Mouse (Mus musculus) liver, postnatal 0 days (tissue): ENCODE measurements around the gene Dnajb14. TPM values are rescaled to one million over a fixed set of nuclear protein-coding genes. Genes with fewer than 3 reads are reported as not detected.
A peak's percentile ranks its signal among the peaks of the same experiment; 100 is the strongest.

Experiments used
- ATAC-seq: fragments of 200-750 bp; cut with Nextera tagmentation; 2 replicates; pipeline ENCODE4 v1.8.0; 2017; ENCODE audit warnings: mild to moderate bottlenecking, moderate library complexity
- DNase-seq: peaks from one replicate; pipeline ENCODE4 v3.0.0-alpha.2; 2016
- H3K27ac ChIP-seq: fragments of 300-500 bp; sonication (generic); 2 replicates; pipeline ENCODE4 v1.5.1; 2014; ENCODE audit warnings: antibody characterized with exemption, moderate library complexity, mild to moderate bottlenecking, low read depth
- H3K27me3 ChIP-seq: fragments of 300-500 bp; sonication (generic); 2 replicates; pipeline ENCODE4 v1.6.1; 2014; ENCODE audit warnings: low read length, control low read depth, mixed read lengths; ENCODE audit not compliant: insufficient read depth
- H3K36me3 ChIP-seq: fragments of 300-500 bp; sonication (generic); replicated peaks from 2 replicates; pipeline ENCODE4 v1.6.1; 2014; ENCODE audit warnings: mild to moderate bottlenecking, control low read depth, low read length, moderate library complexity, mixed read lengths; ENCODE audit not compliant: insufficient read depth
- H3K4me1 ChIP-seq: fragments of 300-500 bp; sonication (generic); 2 replicates; pipeline ENCODE4 v1.6.1; 2014; ENCODE audit warnings: antibody characterized with exemption, mild to moderate bottlenecking, control low read depth; ENCODE audit not compliant: insufficient read depth
- H3K4me2 ChIP-seq: fragments of 300-500 bp; sonication (generic); 2 replicates; pipeline ENCODE4 v1.6.1; 2014; ENCODE audit warnings: low read depth, mild to moderate bottlenecking, low read length, moderate library complexity, mixed read lengths
- H3K4me3 ChIP-seq: fragments of 300-500 bp; sonication (generic); 2 replicates; pipeline ENCODE4 v1.5.1; 2014; ENCODE audit warnings: low read depth, low read length
- H3K9ac ChIP-seq: fragments of 300-500 bp; sonication (generic); replicated peaks from 2 replicates; pipeline ENCODE4 v1.6.1; 2014; ENCODE audit warnings: mild to moderate bottlenecking, moderate library complexity
- H3K9me3 ChIP-seq: fragments of 300-500 bp; sonication (generic); 2 replicates; pipeline ENCODE4 v1.6.1; 2016; ENCODE audit warnings: mild to moderate bottlenecking, control low read depth, low read length, mixed read lengths
- CTCF ChIP-seq: sonication (generic); IDR thresholded peaks from 2 replicates; pipeline ENCODE4 v1.5.1; 2016; ENCODE audit warnings: antibody characterized with exemption, low read depth
- EP300 ChIP-seq: IDR thresholded peaks from 2 replicates; pipeline ENCODE4 v1.6.1; 2016; ENCODE audit warnings: antibody characterized with exemption, low read depth, mild to moderate bottlenecking
- WGBS: fragments of 180-500 bp; shearing (Covaris S2); extraction: QIAGEN DNeasy Blood & Tissue Kit; methylation state at CpG from one replicate; pipeline ENCODE4 v1.1.7; 2014; ENCODE audit not compliant: insufficient replicate concordance; 5-methylcytosine and 5-hydroxymethylcytosine counted together
- polyA plus RNA-seq: library from polyadenylated mRNA; unstranded; fragments of >200 nt; fragmentation: Nextera tagmentation; extraction: Ambion mirVana; gene quantifications from 2 replicates; pipeline ENCODE4 v1.2.1, GENCODE M21; 2015

The Dnajb14 gene
- polyA plus RNA-seq = 6.4 and 6.9 TPM in 2 replicates

- no peaks in the 10 kb centered on the region for H3K27me3 ChIP-seq
- peaks cover 8% of the 10 kb centered on the region for H3K36me3 ChIP-seq
- peak within 1 kb of the TSS; percentile 73 for H3K4me3 ChIP-seq
- under 1% methylated on average over 84 of the region's 94 CpGs for WGBS
- peak within 1 kb of the TSS; percentile 99 for H3K4me2 ChIP-seq
- TF ChIP-seq EP300 = no peak
- no peak for TF ChIP-seq CTCF
- no peaks in the 10 kb centered on the region for H3K9me3 ChIP-seq
- peak within 1 kb of the TSS; percentile 94 for H3K9ac ChIP-seq
- peaks cover 24% of the 10 kb centered on the region for H3K4me1 ChIP-seq
- ATAC-seq (peak; percentile 43), DNase-seq (peak; percentile 76)
- H3K27ac ChIP-seq = peak within 1 kb of the TSS; percentile 95
Measured at GRCm38 (mm10) chr3:137867437-137868093, at the start of gene Dnajb14. Dnajb14 (plus strand) TSS chr3:137867675.

GRCm38 (mm10) chr3:137818713-137819112 lies 48.8 kb upstream of the Dnajb14 start:
- no peaks in the 10 kb centered on the region for H3K36me3 ChIP-seq
- no peak overlapping the region for H3K27ac ChIP-seq
- WGBS = 42% methylated on average over 4 of the region's 4 CpGs
- no peaks in the 10 kb centered on the region for H3K27me3 ChIP-seq
- H3K9me3 ChIP-seq = no peaks in the 10 kb centered on the region
- TF ChIP-seq EP300 = no peak
- no peak for TF ChIP-seq CTCF
- ATAC-seq (no peak), DNase-seq (no peak)
- H3K4me3 ChIP-seq = no peak overlapping the region
- H3K4me1 ChIP-seq = no peaks in the 10 kb centered on the region
- H3K9ac ChIP-seq = no peak overlapping the region
- no peak overlapping the region for H3K4me2 ChIP-seq

- no peaks in the 10 kb centered on the region for H3K27me3 ChIP-seq
- no peak for DNase-seq
- ATAC-seq = no peak
- no peak overlapping the region for H3K4me2 ChIP-seq
- no peaks in the 10 kb centered on the region for H3K9me3 ChIP-seq
- no peak overlapping the region for H3K9ac ChIP-seq
- H3K4me3 ChIP-seq = no peak overlapping the region
- TF ChIP-seq CTCF (no peak), EP300 (no peak)
- H3K27ac ChIP-seq = no peak overlapping the region
- WGBS = 48% methylated on average over 6 of the region's 6 CpGs
- no peaks in the 10 kb centered on the region for H3K4me1 ChIP-seq
- no peaks in the 10 kb centered on the region for H3K36me3 ChIP-seq
Measured at GRCm38 (mm10) chr3:137820688-137821467, 46.6 kb upstream of the Dnajb14 start.

GRCm38 (mm10) chr3:137823317-137823716 lies 44.2 kb upstream of the Dnajb14 start:
- Histone ChIP-seq H3K4me3 (no peak overlapping the region), H3K4me1 (no peaks in the 10 kb centered on the region), H3K27ac (no peak overlapping the region), H3K4me2 (no peak overlapping the region), H3K36me3 (no peaks in the 10 kb centered on the region), H3K27me3 (no peaks in the 10 kb centered on the region), H3K9me3 (no peaks in the 10 kb centered on the region), H3K9ac (no peak overlapping the region)
- ATAC-seq = no peak
- DNase-seq = no peak
- TF ChIP-seq CTCF = no peak
- no peak for TF ChIP-seq EP300
- WGBS = 51% methylated on average over 3 of the region's 3 CpGs

GRCm38 (mm10) chr3:137827678-137828077 lies 39.8 kb upstream of the Dnajb14 start:
- DNase-seq = no peak
- Histone ChIP-seq H3K4me3 (no peak overlapping the region), H3K9me3 (no peaks in the 10 kb centered on the region), H3K4me1 (no peaks in the 10 kb centered on the region), H3K27me3 (no peaks in the 10 kb centered on the region), H3K36me3 (no peaks in the 10 kb centered on the region), H3K9ac (no peak overlapping the region), H3K4me2 (no peak overlapping the region), H3K27ac (no peak overlapping the region)
- ATAC-seq = no peak
- 17% methylated on average over 11 of the region's 11 CpGs for WGBS
- no peak for TF ChIP-seq CTCF
- TF ChIP-seq EP300 = no peak

GRCm38 (mm10) chr3:137831156-137831555 lies 36.3 kb upstream of the Dnajb14 start:
- no peaks in the 10 kb centered on the region for H3K4me1 ChIP-seq
- H3K9me3 ChIP-seq = no peaks in the 10 kb centered on the region
- H3K4me3 ChIP-seq = no peak overlapping the region
- H3K27me3 ChIP-seq = no peaks in the 10 kb centered on the region
- H3K27ac ChIP-seq = no peak overlapping the region
- no peak overlapping the region for H3K4me2 ChIP-seq
- ATAC-seq (no peak), DNase-seq (no peak)
- H3K9ac ChIP-seq = no peak overlapping the region
- 68% methylated on average over 2 of the region's 2 CpGs for WGBS
- no peaks in the 10 kb centered on the region for H3K36me3 ChIP-seq
- no peak for TF ChIP-seq EP300
- no peak for TF ChIP-seq CTCF
